Mouse (Mus musculus): Measurements from ENCODE around the gene Epb41l3.

Gene Epb41l3

GRCm38 (mm10) chr17:69181560-69182316 is 106.3 kb downstream of the Epb41l3 start:
- DNase-seq (ENCODE audit: low spot score in 2 of 2) = no peak

GRCm38 (mm10) chr17:69187794-69188193 is 112.3 kb downstream of the Epb41l3 start:
- no peak for DNase-seq (ENCODE audit: low spot score in 2 of 2)

GRCm38 (mm10) chr17:69192863-69193493 is 117.5 kb downstream of the Epb41l3 start:
- no peak for DNase-seq (ENCODE audit: low spot score in 2 of 2)

- no peak for DNase-seq (ENCODE audit: low spot score in 2 of 2)
These were observed 119.1 kb downstream of the Epb41l3 start for GRCm38 (mm10) chr17:69194599-69194998.

- DNase-seq (ENCODE audit: low spot score in 2 of 2) = no peak
These were observed 120.3 kb downstream of the Epb41l3 start for GRCm38 (mm10) chr17:69195758-69196157.

- DNase-seq (ENCODE audit: low spot score in 2 of 2) = peak in 1 of 2 experiments; percentile 49
These were observed 121.2 kb downstream of the Epb41l3 start for GRCm38 (mm10) chr17:69196656-69197055.

GRCm38 (mm10) chr17:69198805-69199204 is 123.3 kb downstream of the Epb41l3 start:
- DNase-seq (ENCODE audit: low spot score in 2 of 2) = no peak

- no peak for DNase-seq (ENCODE audit: low spot score in 2 of 2)
These were observed 124.3 kb downstream of the Epb41l3 start for GRCm38 (mm10) chr17:69199827-69200226.

- DNase-seq (ENCODE audit: low spot score in 2 of 2) = no peak
These were observed 125.5 kb downstream of the Epb41l3 start for GRCm38 (mm10) chr17:69200936-69201335.

GRCm38 (mm10) chr17:69205282-69205999 is 130.0 kb downstream of the Epb41l3 start:
- no peak for DNase-seq (ENCODE audit: low spot score in 2 of 2)

GRCm38 (mm10) chr17:69207562-69208312 is 132.3 kb downstream of the Epb41l3 start:
- DNase-seq (ENCODE audit: low spot score in 2 of 2) = no peak

- DNase-seq (ENCODE audit: low spot score in 2 of 2) = no peak
These were observed 135.6 kb downstream of the Epb41l3 start for GRCm38 (mm10) chr17:69211065-69211464.

GRCm38 (mm10) chr17:69216120-69216519 is 140.6 kb downstream of the Epb41l3 start:
- DNase-seq (ENCODE audit: low spot score in 2 of 2) = no peak

- DNase-seq (ENCODE audit: low spot score in 2 of 2) = no peak
These were observed 145.4 kb downstream of the Epb41l3 start for GRCm38 (mm10) chr17:69220849-69221248.

GRCm38 (mm10) chr17:69221377-69221776 is 145.9 kb downstream of the Epb41l3 start:
- no peak for DNase-seq (ENCODE audit: low spot score in 2 of 2)

GRCm38 (mm10) chr17:69221966-69222692 is 146.6 kb downstream of the Epb41l3 start:
- DNase-seq (ENCODE audit: low spot score in 2 of 2) = no peak

GRCm38 (mm10) chr17:69225996-69226395 is 150.5 kb downstream of the Epb41l3 start:
- DNase-seq (ENCODE audit: low spot score in 2 of 2) = no peak

- DNase-seq (ENCODE audit: low spot score in 2 of 2) = no peak
These were observed 152.0 kb downstream of the Epb41l3 start for GRCm38 (mm10) chr17:69227426-69228014.

GRCm38 (mm10) chr17:69229451-69229850 is 154.0 kb downstream of the Epb41l3 start:
- DNase-seq (ENCODE audit: low spot score in 2 of 2) = no peak

- no peak for DNase-seq (ENCODE audit: low spot score in 2 of 2)
These were observed 154.7 kb downstream of the Epb41l3 start for GRCm38 (mm10) chr17:69230131-69230621.

- no peak for DNase-seq (ENCODE audit: low spot score in 2 of 2)
These were observed 155.9 kb downstream of the Epb41l3 start for GRCm38 (mm10) chr17:69231360-69231759.

Measured in right cerebral cortex, adult 2 months (tissue).